In the genomic region with DNA sequence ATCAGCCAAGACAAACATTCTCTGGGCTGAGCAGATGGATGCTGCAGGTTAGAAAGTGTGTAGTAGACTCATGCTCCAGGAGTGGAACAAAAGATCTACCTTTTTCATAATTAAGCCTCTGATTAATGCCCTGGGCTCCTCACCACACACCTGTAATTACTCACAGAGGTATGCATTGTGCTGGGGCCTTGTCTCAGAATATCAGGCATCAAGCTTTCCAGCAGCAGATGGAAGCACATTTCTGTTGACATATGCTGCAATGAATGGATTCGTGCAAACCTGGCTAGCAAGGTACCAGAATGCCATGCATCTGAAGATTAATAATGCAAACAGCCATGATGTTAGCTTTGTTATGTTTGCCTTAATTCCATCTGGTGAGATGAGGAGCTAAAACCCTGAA, we compare ENCODE assay signal across 19 mouse cellular contexts.
DNase-seq lines count a peak whose midpoint lies in the region; ATAC-seq and TF ChIP-seq lines count a peak whose summit lies in the region.
"Had no signal": no experiment of that assay in that cellular context is flagged by ENCODE, and none has a peak within 500 bp of the region (broad histone marks: within the 10 kb centered on the region; RNA-seq: fewer than 3 reads in every experiment).

No protein-coding gene starts in this region.

- no peak overlapping the region for H3K4me3 ChIP-seq in intestine, embryonic 15.5 days (replicated peaks)
- no peak overlapping the region for H3K4me3 ChIP-seq in intestine, postnatal 0 days (ENCODE audit: low read depth, low read length)
- H3K4me3 ChIP-seq in stomach, embryonic 14.5 days (ENCODE audit: low read depth, low read length) = no peak overlapping the region

- WGBS in intestine, embryonic 15.5 days = 53% methylated on average over 1 of the region's 1 CpGs
- 51% methylated on average over 1 of the region's 1 CpGs for WGBS in intestine, postnatal 0 days
- WGBS in stomach, embryonic 14.5 days = 39% methylated on average over 1 of the region's 1 CpGs

- H3K9me3 ChIP-seq in intestine, embryonic 15.5 days = no peaks in the 10 kb centered on the region
- H3K9me3 ChIP-seq in intestine, postnatal 0 days (ENCODE audit: control insufficient read depth) = no peaks in the 10 kb centered on the region
- H3K9me3 ChIP-seq in stomach, embryonic 14.5 days (ENCODE audit: control insufficient read depth, low read depth, low read length) = no peaks in the 10 kb centered on the region
- H3K9me3 ChIP-seq: G1E had no signal

- H3K9ac ChIP-seq in intestine, embryonic 15.5 days = no peak overlapping the region
- H3K9ac ChIP-seq in intestine, postnatal 0 days (ENCODE audit: low read depth, low read length) = no peak overlapping the region
- H3K9ac ChIP-seq in stomach, embryonic 14.5 days (replicated peaks; ENCODE audit: low read depth, low read length) = no peak overlapping the region

- 0 out of 2 replicates have a peak, but pooled peaks have one; percentile 26 for ATAC-seq in intestine, embryonic 15.5 days
- ATAC-seq in intestine, postnatal 0 days = no peak
- ATAC-seq in stomach, embryonic 14.5 days (ENCODE audit: insufficient number of reproducible peaks, insufficient read depth, low FRiP score, low read depth) = peak; percentile 69; the same call in 1 of the 2 replicates
- ATAC-seq: midbrain, embryonic 16.5 days had no signal

- no peak overlapping the region for H3K4me2 ChIP-seq in intestine, embryonic 15.5 days (replicated peaks)
- H3K4me2 ChIP-seq in intestine, postnatal 0 days (replicated peaks; ENCODE audit: low read depth) = no peak overlapping the region
- no peak overlapping the region for H3K4me2 ChIP-seq in stomach, embryonic 14.5 days (replicated peaks; ENCODE audit: low read depth, low read length)
- H3K4me2 ChIP-seq: liver, embryonic 11.5 days had no signal

- H3K27me3 ChIP-seq in intestine, embryonic 15.5 days (replicated peaks) = no peaks in the 10 kb centered on the region
- no peaks in the 10 kb centered on the region for H3K27me3 ChIP-seq in intestine, postnatal 0 days (replicated peaks; ENCODE audit: control insufficient read depth, insufficient read depth, low read length)
- H3K27me3 ChIP-seq in stomach, embryonic 14.5 days (ENCODE audit: control insufficient read depth, insufficient read depth, low read length) = no peaks in the 10 kb centered on the region

- no peak overlapping the region for H3K27ac ChIP-seq in intestine, embryonic 15.5 days
- no peak overlapping the region for H3K27ac ChIP-seq in intestine, postnatal 0 days (ENCODE audit: low read depth, low read length)
- H3K27ac ChIP-seq in stomach, embryonic 14.5 days (ENCODE audit: low read length) = no peak overlapping the region

- peak; percentile 38 to 39 for DNase-seq in cerebellum, adult 18-20 months
- no peak for DNase-seq in cerebellum, postnatal 4 days (ENCODE audit: low spot score in 2 of 2)
- DNase-seq in cerebellum, adult 8-10 months = peak; percentile 33
- DNase-seq in urinary bladder, postnatal 4 days (ENCODE audit: low spot score in 2 of 2) = no peak
- no peak for DNase-seq in spleen, postnatal 4 days (ENCODE audit: low spot score in 2 of 2)
- DNase-seq: adrenal gland, postnatal 14 days; heart, adult 18-20 months; heart, postnatal 36 days; kidney, adult 8-10 months; kidney, postnatal 25 days; lung, adult 2 months; right cerebral cortex, postnatal 4 days; thymus, adult 18-20 months had no signal

- H3K36me3 ChIP-seq in intestine, embryonic 15.5 days = no peaks in the 10 kb centered on the region
- H3K36me3 ChIP-seq in intestine, postnatal 0 days (ENCODE audit: control insufficient read depth, insufficient read depth) = no peaks in the 10 kb centered on the region; the same call in 1 of the 2 replicates
- no peaks in the 10 kb centered on the region for H3K36me3 ChIP-seq in stomach, embryonic 14.5 days (ENCODE audit: control insufficient read depth, insufficient read depth, low read length)

- TF ChIP-seq CTCF in intestine, postnatal 0 days (IDR thresholded peaks at IDR 0.05; ENCODE audit: low read depth) = no peak

- peaks cover 6% of the 10 kb centered on the region for H3K4me1 ChIP-seq in intestine, embryonic 15.5 days (replicated peaks)
- H3K4me1 ChIP-seq in intestine, postnatal 0 days (replicated peaks; ENCODE audit: control insufficient read depth, insufficient read depth, low read length) = no peaks in the 10 kb centered on the region
- peaks cover 8% of the 10 kb centered on the region; the same call in 1 of the 2 replicates for H3K4me1 ChIP-seq in stomach, embryonic 14.5 days (ENCODE audit: control insufficient read depth, insufficient read depth, low read length)

Comparison
In these comparisons a context has a peak if more than half of its experiments do, and no peak if none do; other contexts are left out.
1. DNase-seq: peak in cerebellum, adult 18-20 months (2 of 2) and cerebellum, adult 8-10 months (single experiment); none in cerebellum, postnatal 4 days (0 of 2), urinary bladder, postnatal 4 days (0 of 2) and spleen, postnatal 4 days (0 of 2).